Mouse (Mus musculus) liver, embryonic 14.5 days (tissue): Measurements from ENCODE around the gene Cacna2d2. TPM values are rescaled to one million over a fixed set of nuclear protein-coding genes. Genes with fewer than 3 reads are reported as not detected.

Experiments
- ATAC-seq: fragments of 200-750 bp; cut with Nextera tagmentation; 2 replicates; pipeline ENCODE4 v1.8.0; 2017; ENCODE audit warnings: moderate number of reproducible peaks, mild to moderate bottlenecking, moderate library complexity; ENCODE audit not compliant: insufficient read depth
- DNase-seq, 3 experiments: peaks; one replicate each; pipeline ENCODE4 v3.0.0-alpha.2; 2012 to 2013; ENCODE audit warnings: low read depth in 3 of 3, low spot score in 3 of 3
- H3K27ac ChIP-seq: fragments of 300-500 bp; sonication (generic); 2 replicates; pipeline ENCODE4 v1.5.1; 2014; ENCODE audit warnings: moderate library complexity, mild to moderate bottlenecking, control low read depth, inconsistent platforms
- H3K27me3 ChIP-seq: fragments of 300-500 bp; sonication (generic); 2 replicates; pipeline ENCODE4 v1.6.1; 2014; ENCODE audit warnings: mild to moderate bottlenecking, low read length, moderate library complexity; ENCODE audit not compliant: control insufficient read depth, insufficient read depth
- H3K36me3 ChIP-seq: fragments of 300-500 bp; sonication (generic); replicated peaks from 2 replicates; pipeline ENCODE4 v1.6.1; 2014; ENCODE audit warnings: low read depth; ENCODE audit not compliant: control insufficient read depth, insufficient read depth
- H3K4me1 ChIP-seq, 2 experiments: fragments of 200-500 bp in 1 of 2; fragments of 300-500 bp in 1 of 2; sonication (generic) in 1 of 2; replicated peaks; 2 replicates each; pipeline ENCODE4 v1.6.1; 2012 to 2014; ENCODE audit warnings: antibody characterized with exemption in 1 of 2, inconsistent platforms in 1 of 2, low read length in 1 of 2; ENCODE audit not compliant: control insufficient read depth in 2 of 2, insufficient read depth in 2 of 2
- H3K4me2 ChIP-seq: fragments of 300-500 bp; sonication (generic); 2 replicates; pipeline ENCODE4 v1.6.1; 2014; ENCODE audit warnings: low read depth, mild to moderate bottlenecking, control low read depth, moderate library complexity
- H3K4me3 ChIP-seq, 2 experiments: fragments of 200-500 bp in 1 of 2; fragments of 300-500 bp in 1 of 2; sonication (generic) in 1 of 2; 2 replicates each; pipeline ENCODE4 v1.5.1; 2012 to 2014; ENCODE audit warnings: low read depth in 2 of 2, low read length in 2 of 2, mild to moderate bottlenecking in 2 of 2, control low read depth in 1 of 2, inconsistent platforms in 1 of 2, moderate library complexity in 1 of 2; ENCODE audit not compliant: insufficient read depth in 1 of 2
- H3K9ac ChIP-seq: fragments of 300-500 bp; sonication (generic); replicated peaks from 2 replicates; pipeline ENCODE4 v1.6.1; 2014; ENCODE audit warnings: mild to moderate bottlenecking, control low read depth, moderate library complexity
- H3K9me3 ChIP-seq: fragments of 300-500 bp; sonication (generic); 2 replicates; pipeline ENCODE4 v1.6.1; 2016; ENCODE audit warnings: low read length, mixed read lengths; ENCODE audit not compliant: control insufficient read depth
- CTCF ChIP-seq: IDR thresholded peaks from 2 replicates; pipeline ENCODE4 v1.5.1; 2016; ENCODE audit warnings: antibody characterized with exemption, low read depth, control low read depth
- EP300 ChIP-seq: IDR thresholded peaks from 2 replicates; pipeline ENCODE4 v1.6.1; 2016; ENCODE audit warnings: antibody characterized with exemption, low read depth
- WGBS: fragments of 180-500 bp; shearing (Covaris S2); extraction: QIAGEN DNeasy Blood & Tissue Kit; methylation state at CpG from one replicate; pipeline ENCODE4 v1.1.7; 2014; ENCODE audit not compliant: insufficient replicate concordance; 5-methylcytosine and 5-hydroxymethylcytosine counted together
- polyA plus RNA-seq, 2 experiments: library from polyadenylated mRNA; depleted of rRNA in 1 of 2; stranded (reverse) in 1 of 2; unstranded in 1 of 2; fragments of >200 nt; fragmentation: Nextera tagmentation in 1 of 2; extraction: Ambion mirVana in 1 of 2; gene quantifications; 2 replicates each; pipeline versions ENCODE4 v1.2.1 to v1.2.3; 2012 to 2014

Gene Cacna2d2
- polyA plus RNA-seq, 2 experiments = 0.06 TPM; not detected in 1

- no peak overlapping the region for H3K9ac ChIP-seq
- no peaks in the 10 kb centered on the region; a peak in 2 of 4 replicates for H3K4me1 ChIP-seq
- 73% methylated on average over 9 of the region's 9 CpGs for WGBS
- no peaks in the 10 kb centered on the region for H3K36me3 ChIP-seq
- TF ChIP-seq EP300 = no peak
- TF ChIP-seq CTCF = no peak
- DNase-seq = no peak
- no peaks in the 10 kb centered on the region for H3K9me3 ChIP-seq
- no peaks in the 10 kb centered on the region for H3K27me3 ChIP-seq
- H3K4me2 ChIP-seq = no peak overlapping the region
- no peak overlapping the region for H3K27ac ChIP-seq
- no peak overlapping the region for H3K4me3 ChIP-seq
- ATAC-seq = no peak
These were observed 82.6 kb downstream of the Cacna2d2 start for GRCm38 (mm10) chr9:107482004-107482403.

- Histone ChIP-seq H3K27me3 (no peaks in the 10 kb centered on the region), H3K9ac (no peak overlapping the region), H3K4me2 (no peak overlapping the region), H3K4me1 (no peaks in the 10 kb centered on the region; a peak in 2 of 4 replicates), H3K4me3 (no peak overlapping the region), H3K27ac (no peak overlapping the region), H3K36me3 (no peaks in the 10 kb centered on the region), H3K9me3 (no peaks in the 10 kb centered on the region)
- TF ChIP-seq EP300 = no peak
- peak; percentile 69 for TF ChIP-seq CTCF
- ATAC-seq (peak; percentile 46; the same call in 1 of the 2 replicates), DNase-seq (no peak)
- WGBS = 64% methylated on average over 4 of the region's 4 CpGs
These were observed 83.4 kb downstream of the Cacna2d2 start for GRCm38 (mm10) chr9:107482770-107483169.

- no peak for DNase-seq
- no peak overlapping the region for H3K9ac ChIP-seq
- no peak overlapping the region for H3K27ac ChIP-seq
- no peaks in the 10 kb centered on the region for H3K27me3 ChIP-seq
- TF ChIP-seq CTCF = no peak
- no peak for TF ChIP-seq EP300
- WGBS = 63% methylated on average over 5 of the region's 5 CpGs
- no peaks in the 10 kb centered on the region; a peak in 2 of 4 replicates for H3K4me1 ChIP-seq
- H3K36me3 ChIP-seq = no peaks in the 10 kb centered on the region
- no peak for ATAC-seq
- no peaks in the 10 kb centered on the region for H3K9me3 ChIP-seq
- no peak overlapping the region for H3K4me3 ChIP-seq
- no peak overlapping the region for H3K4me2 ChIP-seq
These were observed 84.3 kb downstream of the Cacna2d2 start for GRCm38 (mm10) chr9:107483714-107484113.

- peaks cover 0 to 3% of the 10 kb centered on the region in 2 experiments; a peak in 2 of 4 replicates for H3K4me1 ChIP-seq
- H3K4me2 ChIP-seq = no peak overlapping the region
- DNase-seq (no peak), ATAC-seq (no peak)
- H3K4me3 ChIP-seq = no peak overlapping the region
- H3K36me3 ChIP-seq = no peaks in the 10 kb centered on the region
- H3K9me3 ChIP-seq = no peaks in the 10 kb centered on the region
- TF ChIP-seq EP300 (no peak), CTCF (no peak)
- 74% methylated on average over 17 of the region's 17 CpGs for WGBS
- H3K27ac ChIP-seq = no peak overlapping the region
- H3K9ac ChIP-seq = no peak overlapping the region
- H3K27me3 ChIP-seq = no peaks in the 10 kb centered on the region
These were observed 84.9 kb downstream of the Cacna2d2 start for GRCm38 (mm10) chr9:107484302-107484701.

GRCm38 (mm10) chr9:107484766-107485165 lies 85.4 kb downstream of the Cacna2d2 start:
- Histone ChIP-seq H3K4me3 (no peak overlapping the region), H3K36me3 (no peaks in the 10 kb centered on the region), H3K4me2 (no peak overlapping the region), H3K4me1 (peaks cover 0 to 3% of the 10 kb centered on the region in 2 experiments; a peak in 2 of 4 replicates), H3K27ac (no peak overlapping the region), H3K9me3 (no peaks in the 10 kb centered on the region), H3K27me3 (no peaks in the 10 kb centered on the region), H3K9ac (no peak overlapping the region)
- DNase-seq (no peak), ATAC-seq (no peak)
- TF ChIP-seq EP300 = no peak
- TF ChIP-seq CTCF = no peak
- WGBS = 64% methylated on average over 6 of the region's 6 CpGs
